Mouse (Mus musculus) Patski (cell line): ENCODE measurements around the gene Cox6b2. TPM values are rescaled to one million over a fixed set of nuclear protein-coding genes. Genes with fewer than 3 reads are reported as not detected.

Experiments used
- ATAC-seq: fragments of 100-300 bp; one replicate; pipeline ENCODE4 v1.8.0; 2021
- CTCF ChIA-PET: fragments of 350-600 bp; sonication (Branson Sonifier 250); formaldehyde crosslinking; loops from one replicate; lab custom pipeline; 2022; ENCODE audit warnings: inconsistent platforms; lab: Charles Lee
- POLR2A ChIA-PET: fragments of 350-600 bp; sonication (Branson Sonifier 250); formaldehyde crosslinking; loops from one replicate; lab custom pipeline; 2022; ENCODE audit warnings: antibody characterized with exemption, inconsistent platforms; lab: Charles Lee
- DNase-seq: peaks from one replicate; pipeline ENCODE4 v3.0.0-alpha.2; 2011; ENCODE audit warnings: low read depth, low spot score
- H3K27me3 ChIP-seq: fragments of 371-371 bp; one replicate; pipeline ENCODE4 v1.5.1; 2021
- CTCF ChIP-seq: fragments of 100-300 bp; IDR thresholded peaks from one replicate; pipeline ENCODE4 v1.5.1; 2021
- in situ Hi-C: fragments of 300-500 bp; cut with MboI; formaldehyde crosslinking; loops from 3 replicates; pipeline ENCODE4 v1.11.1; 2018; ENCODE audit warnings: low pct_unique_long_range_greater_than_20kb, mixed read lengths
- polyA plus RNA-seq: library from polyadenylated mRNA; unstranded; gene quantifications from one replicate; pipeline ENCODE4 v1.2.3, GENCODE M21; 2021

The Cox6b2 gene
- polyA plus RNA-seq, 1 experiment from 2014 or later, result not detected

DNA sequence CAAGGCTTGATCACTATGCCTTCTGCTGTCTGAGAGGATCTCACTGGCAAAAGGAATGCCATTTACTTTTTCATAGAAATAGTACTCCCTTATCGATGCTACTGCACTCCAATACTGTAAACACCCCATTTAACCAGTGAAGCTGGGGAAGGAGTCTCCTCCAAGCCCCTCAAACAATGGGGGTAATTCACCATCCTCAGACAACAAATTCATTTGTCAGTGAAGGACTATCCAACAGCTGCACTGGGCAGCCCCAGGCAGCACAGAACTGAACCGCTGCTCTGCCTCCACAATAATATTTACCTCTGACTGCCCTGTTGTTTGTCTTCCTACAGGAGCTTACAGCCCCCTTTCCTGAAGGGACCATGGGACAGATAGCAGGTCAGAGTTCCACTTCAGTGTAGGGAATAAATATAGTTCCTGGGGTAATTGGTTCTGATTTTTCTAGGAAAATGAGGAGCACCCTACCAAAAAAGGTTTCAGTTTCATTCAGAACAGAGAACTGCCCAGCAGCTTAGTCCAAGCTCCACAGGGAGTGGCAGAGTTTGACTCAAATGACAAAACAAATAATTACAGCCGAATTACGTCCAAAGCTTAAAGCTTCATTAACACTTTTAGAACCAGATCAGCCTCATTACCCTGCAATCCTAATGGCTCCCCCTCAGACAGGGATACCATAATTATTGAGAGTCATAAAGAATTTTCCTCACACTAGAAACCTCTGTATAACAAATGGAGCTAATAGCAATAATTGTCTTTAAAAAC, 12.2 kb upstream of the Cox6b2 start:
- ATAC-seq, result no peak
- no peak for TF ChIP-seq CTCF
- no peak for DNase-seq
- POLR2A ChIA-PET, result interaction anchor here (0.6 to 1.0 kb wide), 2 partner anchors 31 to 254 kb away, joined by 3 to 4 read pairs; no protein-coding TSS in a partner anchor
- in situ Hi-C loops, result no loop called here
- CTCF ChIA-PET, result interaction anchor here (1.2 kb wide), 2 partner anchors 14 to 25 kb away, joined by 3 to 6 read pairs; partner anchors contain the start of gene Tmem238
- H3K27me3 ChIP-seq, result peaks cover 6% of the 10 kb centered on the region

DNA sequence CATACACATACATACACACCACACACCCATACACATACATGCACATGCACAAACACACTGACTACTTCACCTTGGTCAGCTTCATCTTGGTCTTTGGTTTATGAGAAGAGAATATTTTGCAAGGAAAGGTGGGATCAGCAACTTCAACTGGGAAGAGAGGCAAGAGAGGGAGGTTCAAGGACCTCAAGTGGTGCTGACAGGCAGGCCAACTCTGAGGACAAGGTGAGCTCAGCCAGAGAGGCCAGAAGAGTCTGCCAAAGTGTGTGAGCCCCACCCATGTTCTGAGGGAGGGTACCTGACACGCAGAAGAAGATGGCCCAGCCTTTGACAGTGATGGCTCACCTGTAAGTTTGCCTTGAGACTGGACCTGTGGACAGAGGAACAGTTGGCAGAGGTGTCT, 6.8 kb upstream of the Cox6b2 start:
- H3K27me3 ChIP-seq, result no peaks in the 10 kb centered on the region
- ChIA-PET POLR2A (no interaction called here), CTCF (no interaction called here)
- no peak for TF ChIP-seq CTCF
- in situ Hi-C loops, result no loop called here
- no peak for DNase-seq
- ATAC-seq, result no peak

GRCm38 (mm10) chr7:4751971-4752820, 698 bp downstream of the Cox6b2 start:
- in situ Hi-C loops, result no loop called here
- CTCF ChIA-PET, result no interaction called here
- POLR2A ChIA-PET, result interaction anchor here (0.6 to 1.2 kb wide), 2 partner anchors 11 to 25 kb away, joined by 3 to 4 read pairs; no protein-coding TSS in a partner anchor
- DNase-seq, result no peak
- no peak for ATAC-seq
- no peak for TF ChIP-seq CTCF
- H3K27me3 ChIP-seq, result no peaks in the 10 kb centered on the region

GRCm38 (mm10) chr7:4749169-4749568, 3.7 kb downstream of the Cox6b2 start:
- TF ChIP-seq CTCF, result no peak
- ChIA-PET POLR2A (interaction anchor here (1.0 to 1.2 kb wide), 2 partner anchors 27 to 40 kb away, joined by 3 to 4 read pairs; partner anchors contain the start of gene Tmem238), CTCF (no interaction called here)
- H3K27me3 ChIP-seq, result no peaks in the 10 kb centered on the region
- no peak for DNase-seq
- in situ Hi-C loops, result no loop called here
- ATAC-seq, result no peak

DNA sequence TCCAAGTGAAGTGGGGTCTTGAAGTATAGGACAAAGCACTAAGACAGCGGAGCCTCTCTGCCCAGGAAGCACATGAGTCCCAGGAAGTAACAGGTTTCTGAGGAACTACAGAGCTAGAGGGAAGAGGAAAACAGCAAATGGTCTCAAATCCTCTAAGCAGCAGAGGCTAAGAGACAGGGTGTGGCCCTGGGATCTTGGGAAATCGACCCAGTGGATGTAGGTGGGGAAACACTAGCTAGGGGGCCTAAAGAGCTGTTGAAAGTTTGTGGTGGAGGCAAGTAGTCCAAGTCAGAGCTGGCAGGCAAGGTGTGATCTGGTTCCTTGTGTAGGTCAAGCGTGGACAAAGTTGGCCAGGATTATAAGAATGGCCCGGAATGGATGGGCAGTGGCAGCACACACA, 4.6 kb downstream of the Cox6b2 start:
- DNase-seq, result no peak
- in situ Hi-C loops, result no loop called here
- ChIA-PET POLR2A (interaction anchor here (1.0 to 1.2 kb wide), 2 partner anchors 28 to 41 kb away, joined by 3 to 4 read pairs; partner anchors contain the start of gene Tmem238), CTCF (no interaction called here)
- ATAC-seq, result no peak
- TF ChIP-seq CTCF, result no peak
- no peaks in the 10 kb centered on the region for H3K27me3 ChIP-seq

- CTCF ChIA-PET, result no interaction called here
- H3K27me3 ChIP-seq, result no peaks in the 10 kb centered on the region
- no peak for DNase-seq
- no peak for ATAC-seq
- POLR2A ChIA-PET, result no interaction called here
- in situ Hi-C loops, result no loop called here
- no peak for TF ChIP-seq CTCF
Measured at GRCm38 (mm10) chr7:4747156-4747899, 5.6 kb downstream of the Cox6b2 start.

DNA sequence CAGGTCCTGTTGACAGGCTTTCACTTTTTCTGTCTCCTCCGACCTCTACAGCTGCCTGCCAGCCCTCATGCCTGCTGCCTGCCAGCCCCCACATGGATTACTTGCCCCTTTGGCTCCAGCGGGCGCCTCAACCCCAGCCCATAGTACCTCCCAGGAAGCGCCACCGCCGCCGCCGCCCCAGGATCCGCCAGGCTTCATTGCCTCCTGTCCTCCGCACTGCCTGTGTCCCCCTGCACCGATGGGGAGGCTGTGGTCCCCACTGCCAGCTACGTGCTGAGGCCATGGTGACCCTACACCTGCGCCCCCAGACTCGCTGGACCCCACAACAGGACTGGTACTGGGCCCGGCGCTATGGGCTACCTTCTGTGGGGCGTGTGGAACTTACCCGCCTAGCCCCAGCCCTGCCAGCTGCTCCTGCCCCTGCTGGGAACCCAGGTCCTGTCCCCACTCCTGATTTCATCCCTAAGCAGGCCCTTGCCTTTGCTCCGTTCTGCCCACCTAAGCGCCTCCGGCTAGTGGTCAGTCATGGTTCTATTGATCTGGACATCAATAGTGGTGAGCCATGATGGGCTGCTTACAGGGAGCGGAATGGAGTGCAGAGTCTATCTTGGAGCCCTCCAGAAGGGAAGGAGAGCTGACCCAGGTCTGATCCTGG, 6.4 kb downstream of the Cox6b2 start:
- no peak for ATAC-seq
- no peaks in the 10 kb centered on the region for H3K27me3 ChIP-seq
- no peak for TF ChIP-seq CTCF
- DNase-seq, result no peak
- POLR2A ChIA-PET, result no interaction called here
- in situ Hi-C loops, result no loop called here
- CTCF ChIA-PET, result interaction anchor here (1.5 kb wide), 1 partner anchor 35 kb away, joined by 3 read pairs; no protein-coding TSS in a partner anchor

- in situ Hi-C loops, result no loop called here
- TF ChIP-seq CTCF, result no peak
- no peak for DNase-seq
- no peaks in the 10 kb centered on the region for H3K27me3 ChIP-seq
- ChIA-PET CTCF (interaction anchor here (1.5 kb wide), 1 partner anchor 37 kb away, joined by 3 read pairs; no protein-coding TSS in a partner anchor), POLR2A (interaction anchor here (1.4 kb wide), 1 partner anchor 34 kb away, joined by 5 read pairs; no protein-coding TSS in a partner anchor)
- no peak for ATAC-seq
Measured at GRCm38 (mm10) chr7:4744886-4745285, 8.0 kb downstream of the Cox6b2 start.

DNA sequence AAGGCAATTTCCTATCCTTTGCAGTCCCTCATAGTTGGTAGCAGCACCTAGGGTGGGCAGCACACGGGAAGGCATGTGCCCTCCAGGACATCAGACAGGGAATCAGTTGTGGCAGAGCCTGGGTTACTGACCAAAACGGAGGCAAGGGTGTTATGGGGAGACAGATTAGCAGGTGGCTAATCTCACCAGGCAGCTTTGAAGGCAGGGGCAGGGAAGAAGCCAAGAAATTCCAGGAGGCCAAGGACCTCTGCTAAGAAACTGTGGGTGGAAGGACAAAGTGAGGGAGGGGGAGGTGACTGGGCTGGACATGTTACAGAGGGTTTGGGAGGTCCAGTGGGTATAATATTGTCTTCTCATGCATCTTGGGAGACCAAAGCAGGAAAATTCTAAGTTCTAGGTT, 9.5 kb downstream of the Cox6b2 start:
- CTCF ChIA-PET, result no interaction called here

More for the DNA sequence above, 9.5 kb downstream of the Cox6b2 start:
- no peak for DNase-seq
- in situ Hi-C loops, result no loop called here
- H3K27me3 ChIP-seq, result no peaks in the 10 kb centered on the region
- no peak for TF ChIP-seq CTCF
- ATAC-seq, result no peak
- POLR2A ChIA-PET, result interaction anchor here (1.5 kb wide), 1 partner anchor 10 kb away, joined by 3 read pairs; no protein-coding TSS in a partner anchor
